Mouse (Mus musculus) embryo, embryonic 11.5 days (tissue): ENCODE measurements around the gene Mylip.

Experiments
- DNase-seq: peaks from one replicate; pipeline ENCODE4 v3.0.0-alpha.2; 2012; ENCODE audit warnings: low read depth, low spot score

The Mylip gene

GRCm38 (mm10) chr13:45423905-45424304, 34.4 kb downstream of the Mylip start:
- no peak for DNase-seq

GRCm38 (mm10) chr13:45429239-45429638, 39.7 kb downstream of the Mylip start:
- no peak for DNase-seq

- no peak for DNase-seq
Observed at GRCm38 (mm10) chr13:45437134-45437533, 47.6 kb downstream of the Mylip start.

- no peak for DNase-seq
Observed at GRCm38 (mm10) chr13:45438853-45439252, 49.3 kb downstream of the Mylip start.

GRCm38 (mm10) chr13:45440226-45440625, 50.7 kb downstream of the Mylip start:
- no peak for DNase-seq

- DNase-seq: no peak
Observed at GRCm38 (mm10) chr13:45442451-45442850, 52.9 kb downstream of the Mylip start.

GRCm38 (mm10) chr13:45442918-45443535, 53.5 kb downstream of the Mylip start:
- no peak for DNase-seq

- no peak for DNase-seq
Observed at GRCm38 (mm10) chr13:45444220-45444619, 54.7 kb downstream of the Mylip start.

- DNase-seq: no peak
Observed at GRCm38 (mm10) chr13:45444652-45445051, 55.1 kb downstream of the Mylip start.

GRCm38 (mm10) chr13:45446636-45447035, 57.1 kb downstream of the Mylip start:
- no peak for DNase-seq

GRCm38 (mm10) chr13:45452437-45452836, 62.9 kb downstream of the Mylip start:
- DNase-seq: no peak

GRCm38 (mm10) chr13:45453033-45453432, 63.5 kb downstream of the Mylip start:
- DNase-seq: no peak

GRCm38 (mm10) chr13:45454044-45454443, 64.5 kb downstream of the Mylip start:
- DNase-seq: no peak

- DNase-seq: no peak
Observed at GRCm38 (mm10) chr13:45454641-45455040, 65.1 kb downstream of the Mylip start.

GRCm38 (mm10) chr13:45455108-45455861, 65.7 kb downstream of the Mylip start:
- no peak for DNase-seq

GRCm38 (mm10) chr13:45455862-45456192, 66.3 kb downstream of the Mylip start:
- DNase-seq: no peak

- DNase-seq: no peak
Observed at GRCm38 (mm10) chr13:45457459-45457858, 67.9 kb downstream of the Mylip start.

GRCm38 (mm10) chr13:45460177-45460576, 70.6 kb downstream of the Mylip start:
- no peak for DNase-seq

- DNase-seq: no peak
Observed at GRCm38 (mm10) chr13:45461370-45461958, 71.9 kb downstream of the Mylip start.
